Mouse (Mus musculus) liver, adult 2 months (tissue): ENCODE results near the gene Kdm2b.

Source experiments
- CTCF ChIP-seq: fragments of 200-500 bp; IDR thresholded peaks from 2 replicates; pipeline ENCODE4 v1.5.1; 2011; ENCODE audit warnings: low read depth, low read length, control low read depth
- POLR2A ChIP-seq: fragments of 200-500 bp; IDR thresholded peaks from 2 replicates; pipeline ENCODE4 v1.6.1; 2011; ENCODE audit warnings: low read length, control low read depth; ENCODE audit not compliant: insufficient read depth; ENCODE audit errors: extremely low read depth

- no peak for TF ChIP-seq POLR2A
- TF ChIP-seq CTCF: no peak
Measured at GRCm38 (mm10) chr5:123024965-123025573, 35.4 kb upstream of the Kdm2b start.
